Mouse (Mus musculus) embryonic fibroblast, embryonic 13.5 days (primary cell): ENCODE measurements at regions not wholly inside any gene's neighbourhood (a gene's known extent, or its start where the extent isn't known, plus 50 kb on each side); places are given as distances from the start of the nearest gene placed in this dataset.
"Not testable (repeated sequence)": the region's sequence is repeated elsewhere in the genome, so short reads cannot be mapped to it uniquely, and the experiment has no call there.

Experiments
- H3K27ac ChIP-seq: 2 replicates; pipeline ENCODE4 v1.5.1; 2012; ENCODE audit warnings: low read length, control low read depth, inconsistent platforms; ENCODE audit not compliant: insufficient read depth
- H3K4me1 ChIP-seq: 2 replicates; pipeline ENCODE4 v1.6.1; 2011; ENCODE audit warnings: low read length; ENCODE audit not compliant: control insufficient read depth, insufficient read depth
- H3K4me3 ChIP-seq: 2 replicates; pipeline ENCODE4 v1.5.1; 2011; ENCODE audit warnings: mild to moderate bottlenecking, control low read depth, low read length; ENCODE audit not compliant: insufficient read depth
- CTCF ChIP-seq: IDR thresholded peaks from 2 replicates; pipeline ENCODE4 v1.5.1; 2011; ENCODE audit warnings: mild to moderate bottlenecking, control low read depth, low read length, moderate library complexity, borderline replicate concordance; ENCODE audit not compliant: insufficient read depth
- POLR2A ChIP-seq: IDR thresholded peaks from 2 replicates; pipeline ENCODE4 v1.6.1; 2011; ENCODE audit warnings: low read depth, mild to moderate bottlenecking, control low read depth, low read length, moderate library complexity

- peak overlapping the region; percentile 73 for H3K27ac ChIP-seq
- H3K4me3 ChIP-seq = no peak overlapping the region
- TF ChIP-seq POLR2A (no peak), CTCF (no peak)
- H3K4me1 ChIP-seq = peaks cover 5% of the 10 kb centered on the region; the same call in 1 of the 2 replicates
Observed at GRCm38 (mm10) chr15:3707089-3708078, 124.1 kb upstream of the Ghr start.

- TF ChIP-seq CTCF = no peak
- no peak for TF ChIP-seq POLR2A
- H3K4me3 ChIP-seq = no peak overlapping the region
- no peak overlapping the region for H3K27ac ChIP-seq
Observed at GRCm38 (mm10) chr15:3699234-3699814, 116.0 kb upstream of the Ghr start.

GRCm38 (mm10) chr15:3685254-3685653, 102.0 kb upstream of the Ghr start:
- Histone ChIP-seq H3K4me1 (no peaks in the 10 kb centered on the region), H3K27ac (no peak overlapping the region), H3K4me3 (no peak overlapping the region)
- TF ChIP-seq CTCF = no peak
- TF ChIP-seq POLR2A = no peak

More at GRCm38 (mm10) chr15:3699234-3699814, 116.0 kb upstream of the Ghr start:
- no peaks in the 10 kb centered on the region for H3K4me1 ChIP-seq

GRCm38 (mm10) chr15:3677026-3677425, 93.7 kb upstream of the Ghr start:
- not testable (repeated sequence) for H3K4me3 ChIP-seq, H3K27ac ChIP-seq, H3K4me1 ChIP-seq

GRCm38 (mm10) chr15:3672586-3672985, 89.3 kb upstream of the Ghr start:
- H3K27ac ChIP-seq = no peak overlapping the region
- no peaks in the 10 kb centered on the region for H3K4me1 ChIP-seq
- TF ChIP-seq CTCF = no peak
- no peak for TF ChIP-seq POLR2A
- H3K4me3 ChIP-seq = no peak overlapping the region

GRCm38 (mm10) chr15:3671169-3671568, 87.9 kb upstream of the Ghr start:
- Histone ChIP-seq H3K27ac (no peak overlapping the region), H3K4me3 (no peak overlapping the region), H3K4me1 (no peaks in the 10 kb centered on the region; the same call in 1 of the 2 replicates)
- no peak for TF ChIP-seq CTCF
- TF ChIP-seq POLR2A = no peak

- H3K4me3 ChIP-seq = no peak overlapping the region
- no peaks in the 10 kb centered on the region; the same call in 1 of the 2 replicates for H3K4me1 ChIP-seq
- TF ChIP-seq POLR2A (no peak), CTCF (no peak)
- peak overlapping the region; percentile 56; the same call in 1 of the 2 replicates for H3K27ac ChIP-seq
Observed at GRCm38 (mm10) chr15:3669411-3669810, 86.1 kb upstream of the Ghr start.

- Histone ChIP-seq H3K4me1 (no peaks in the 10 kb centered on the region; the same call in 1 of the 2 replicates), H3K4me3 (no peak overlapping the region), H3K27ac (peak overlapping the region; percentile 56; the same call in 1 of the 2 replicates)
- TF ChIP-seq CTCF = no peak
- no peak for TF ChIP-seq POLR2A
Observed at GRCm38 (mm10) chr15:3668863-3669262, 85.6 kb upstream of the Ghr start.

- Histone ChIP-seq H3K4me3 (no peak overlapping the region), H3K4me1 (peaks cover 4% of the 10 kb centered on the region; the same call in 1 of the 2 replicates), H3K27ac (no peak overlapping the region)
- no peak for TF ChIP-seq POLR2A
- TF ChIP-seq CTCF = no peak
Observed at GRCm38 (mm10) chr15:3648741-3649140, 65.4 kb upstream of the Ghr start.

- H3K27ac ChIP-seq = no peak overlapping the region
- H3K4me1 ChIP-seq = no peaks in the 10 kb centered on the region
- no peak overlapping the region for H3K4me3 ChIP-seq
- no peak for TF ChIP-seq POLR2A
- no peak for TF ChIP-seq CTCF
Observed at GRCm38 (mm10) chr15:3640091-3640490, 56.8 kb upstream of the Ghr start.
